Mouse (Mus musculus) liver, postnatal 0 days (tissue): ENCODE results near the gene Rb1.

Experiments used
- CTCF ChIP-seq: sonication (generic); IDR thresholded peaks from 2 replicates; pipeline ENCODE4 v1.5.1; 2016; ENCODE audit warnings: antibody characterized with exemption, low read depth
- EP300 ChIP-seq: IDR thresholded peaks from 2 replicates; pipeline ENCODE4 v1.6.1; 2016; ENCODE audit warnings: antibody characterized with exemption, low read depth, mild to moderate bottlenecking

DNA sequence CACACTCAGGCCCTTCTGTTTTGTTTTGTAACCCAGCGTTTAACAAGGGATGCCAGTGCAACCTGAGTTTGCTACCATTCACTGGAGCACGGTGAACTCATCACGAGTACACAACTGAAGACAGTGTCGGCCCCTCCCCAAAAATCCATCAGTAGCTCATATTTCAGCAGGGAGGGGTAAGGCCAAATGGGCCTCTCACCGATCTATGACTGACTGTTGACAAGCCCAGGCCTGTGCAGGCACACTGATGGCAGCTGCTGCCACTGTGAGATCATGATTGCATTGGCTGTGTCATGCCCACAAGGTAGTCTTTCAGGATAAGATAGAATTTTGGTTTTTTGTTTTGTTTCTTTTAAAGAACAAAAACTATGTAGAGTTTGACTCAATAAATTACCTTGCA, 12.2 kb downstream of the Rb1 start:
- TF ChIP-seq CTCF (no peak), EP300 (peak; percentile 34; the same call in 1 of the 2 replicates)
